Mouse (Mus musculus) thymus, adult 2 months (tissue): Measurements from ENCODE around the gene Nr2f2. TPM values are rescaled to one million over a fixed set of nuclear protein-coding genes. Genes with fewer than 3 reads are reported as not detected.

Source experiments
- DNase-seq: peaks from one replicate; pipeline ENCODE4 v3.0.0; 2021
- H3K27ac ChIP-seq: fragments of 200-500 bp; 2 replicates; pipeline ENCODE4 v1.5.1; 2012; ENCODE audit warnings: low read length, control low read depth; ENCODE audit not compliant: control insufficient read depth, insufficient read depth
- H3K27me3 ChIP-seq: fragments of 200-500 bp; 2 replicates; pipeline ENCODE4 v1.6.1; 2012; ENCODE audit warnings: mild to moderate bottlenecking, low read length, moderate library complexity, mixed read lengths; ENCODE audit not compliant: control insufficient read depth, insufficient read depth
- H3K36me3 ChIP-seq: fragments of 200-500 bp; 2 replicates; pipeline ENCODE4 v1.6.1; 2012; ENCODE audit warnings: mild to moderate bottlenecking, low read length, moderate library complexity; ENCODE audit not compliant: control insufficient read depth, insufficient read depth
- H3K4me1 ChIP-seq: fragments of 200-500 bp; replicated peaks from 2 replicates; pipeline ENCODE4 v1.6.1; 2012; ENCODE audit warnings: low read length; ENCODE audit not compliant: control insufficient read depth, insufficient read depth
- H3K4me3 ChIP-seq: fragments of 200-500 bp; 2 replicates; pipeline ENCODE4 v1.5.1; 2012; ENCODE audit warnings: mild to moderate bottlenecking, low read length, control low read depth, moderate library complexity; ENCODE audit not compliant: control insufficient read depth, insufficient read depth
- CTCF ChIP-seq: fragments of 200-500 bp; IDR thresholded peaks from 2 replicates; pipeline ENCODE4 v1.5.1; 2012; ENCODE audit warnings: mild to moderate bottlenecking, control low read depth, low read length, moderate library complexity, borderline replicate concordance; ENCODE audit not compliant: control insufficient read depth, poor library complexity, insufficient read depth; ENCODE audit errors: extremely low read depth
- POLR2A ChIP-seq: fragments of 200-500 bp; IDR thresholded peaks from 2 replicates; pipeline ENCODE4 v1.6.1; 2012; ENCODE audit warnings: mild to moderate bottlenecking, low read length, control low read depth, moderate library complexity; ENCODE audit not compliant: control insufficient read depth, poor library complexity, insufficient read depth; ENCODE audit errors: extremely low read depth
- WGBS: fragments of 180-500 bp; shearing (Covaris S2); methylation state at CpG from one replicate; pipeline ENCODE4 v1.1.7; 2018; 5-methylcytosine and 5-hydroxymethylcytosine counted together
- polyA plus RNA-seq: library from polyadenylated mRNA; depleted of rRNA; stranded (reverse); fragments of >200 nt; gene quantifications from 2 replicates; pipeline ENCODE4 v1.2.3, GENCODE M21; 2012

Nr2f2 gene
- polyA plus RNA-seq, 1 experiment = 14.7 TPM

DNA sequence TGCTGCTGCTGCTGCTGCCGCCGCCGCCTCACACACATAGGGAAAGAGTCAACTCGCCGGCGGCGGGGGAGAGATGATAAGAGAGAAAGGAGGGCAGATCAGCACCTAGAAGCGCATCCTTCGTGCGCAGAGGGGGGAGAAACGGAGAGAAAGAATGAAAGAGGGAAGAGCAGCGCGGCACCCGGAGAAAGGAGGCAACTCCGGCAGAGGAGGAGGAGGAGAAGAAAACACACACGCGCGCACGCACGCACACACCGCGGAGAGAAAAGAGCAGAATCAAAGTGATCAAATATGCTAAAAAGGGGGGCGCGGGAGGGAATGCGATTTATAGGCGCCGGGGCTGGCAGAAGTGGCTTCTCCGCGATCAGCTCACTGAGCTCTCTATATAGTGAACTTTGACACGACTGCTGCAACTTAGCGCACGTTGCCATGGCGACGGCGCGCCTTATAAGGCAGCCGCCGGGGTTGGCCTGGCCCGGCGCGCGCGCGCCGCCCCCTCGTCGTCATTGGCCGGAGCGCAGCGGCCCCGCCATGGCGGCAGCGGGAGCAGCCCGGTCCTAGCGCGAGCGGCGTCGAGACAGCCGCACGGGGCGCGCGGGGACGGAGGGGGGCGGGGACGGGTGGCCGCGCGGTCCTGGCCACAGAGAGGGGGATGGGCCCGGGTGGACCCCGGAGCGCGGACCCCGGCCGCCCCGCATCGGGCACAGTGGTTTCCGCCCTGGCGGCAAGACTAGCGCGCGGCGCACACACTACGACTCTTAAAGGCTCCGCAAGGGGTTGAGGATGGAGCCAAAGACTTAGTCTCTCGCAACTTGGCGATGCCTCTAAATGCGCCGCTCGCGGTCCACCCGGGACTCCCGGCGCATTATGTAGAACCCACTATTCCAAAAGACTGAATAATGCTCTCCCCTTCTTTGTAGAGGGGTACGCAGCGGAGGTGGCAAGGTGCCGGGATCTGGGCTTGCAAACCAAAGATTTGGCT is 4.9 kb downstream of the Nr2f2 start:
- WGBS = 2% methylated on average over 98 of the region's 98 CpGs
- DNase-seq = no peak
- peaks cover 11% of the 10 kb centered on the region for H3K27me3 ChIP-seq
- TF ChIP-seq CTCF = no peak
- no peak for TF ChIP-seq POLR2A
- no peaks in the 10 kb centered on the region; the same call in 1 of the 2 replicates for H3K4me1 ChIP-seq
- H3K27ac ChIP-seq = no peak overlapping the region
- peak overlapping the region; percentile 25; the same call in 1 of the 2 replicates for H3K4me3 ChIP-seq
- H3K36me3 ChIP-seq = no peaks in the 10 kb centered on the region

GRCm38 (mm10) chr7:70360611-70361382 is 5.7 kb downstream of the Nr2f2 start:
- no peak overlapping the region; the same call in 1 of the 2 replicates for H3K27ac ChIP-seq
- peaks cover 9% of the 10 kb centered on the region for H3K27me3 ChIP-seq
- peak overlapping the region; percentile 25; the same call in 1 of the 2 replicates for H3K4me3 ChIP-seq
- no peaks in the 10 kb centered on the region; the same call in 1 of the 2 replicates for H3K4me1 ChIP-seq
- WGBS = 23% methylated on average over 81 of the region's 84 CpGs
- TF ChIP-seq POLR2A (no peak), CTCF (no peak)
- no peak for DNase-seq
- no peaks in the 10 kb centered on the region for H3K36me3 ChIP-seq

GRCm38 (mm10) chr7:70359791-70360581 is 6.5 kb downstream of the Nr2f2 start:
- no peaks in the 10 kb centered on the region; the same call in 1 of the 2 replicates for H3K4me1 ChIP-seq
- H3K27ac ChIP-seq = no peak overlapping the region
- peak overlapping the region; percentile 14 for H3K4me3 ChIP-seq
- DNase-seq = no peak
- no peak for TF ChIP-seq CTCF
- no peak for TF ChIP-seq POLR2A
- peaks cover 9% of the 10 kb centered on the region for H3K27me3 ChIP-seq
- no peaks in the 10 kb centered on the region for H3K36me3 ChIP-seq
- 6% methylated on average over 75 of the region's 75 CpGs for WGBS

GRCm38 (mm10) chr7:70358848-70359591 is 7.5 kb downstream of the Nr2f2 start:
- no peak for TF ChIP-seq CTCF
- no peak for TF ChIP-seq POLR2A
- no peak for DNase-seq
- Histone ChIP-seq H3K4me1 (no peaks in the 10 kb centered on the region; the same call in 1 of the 2 replicates), H3K36me3 (no peaks in the 10 kb centered on the region), H3K4me3 (peak overlapping the region; percentile 14; the same call in 1 of the 2 replicates), H3K27ac (no peak overlapping the region), H3K27me3 (peaks cover 9% of the 10 kb centered on the region)
- WGBS = 5% methylated on average over 33 of the region's 33 CpGs

DNA sequence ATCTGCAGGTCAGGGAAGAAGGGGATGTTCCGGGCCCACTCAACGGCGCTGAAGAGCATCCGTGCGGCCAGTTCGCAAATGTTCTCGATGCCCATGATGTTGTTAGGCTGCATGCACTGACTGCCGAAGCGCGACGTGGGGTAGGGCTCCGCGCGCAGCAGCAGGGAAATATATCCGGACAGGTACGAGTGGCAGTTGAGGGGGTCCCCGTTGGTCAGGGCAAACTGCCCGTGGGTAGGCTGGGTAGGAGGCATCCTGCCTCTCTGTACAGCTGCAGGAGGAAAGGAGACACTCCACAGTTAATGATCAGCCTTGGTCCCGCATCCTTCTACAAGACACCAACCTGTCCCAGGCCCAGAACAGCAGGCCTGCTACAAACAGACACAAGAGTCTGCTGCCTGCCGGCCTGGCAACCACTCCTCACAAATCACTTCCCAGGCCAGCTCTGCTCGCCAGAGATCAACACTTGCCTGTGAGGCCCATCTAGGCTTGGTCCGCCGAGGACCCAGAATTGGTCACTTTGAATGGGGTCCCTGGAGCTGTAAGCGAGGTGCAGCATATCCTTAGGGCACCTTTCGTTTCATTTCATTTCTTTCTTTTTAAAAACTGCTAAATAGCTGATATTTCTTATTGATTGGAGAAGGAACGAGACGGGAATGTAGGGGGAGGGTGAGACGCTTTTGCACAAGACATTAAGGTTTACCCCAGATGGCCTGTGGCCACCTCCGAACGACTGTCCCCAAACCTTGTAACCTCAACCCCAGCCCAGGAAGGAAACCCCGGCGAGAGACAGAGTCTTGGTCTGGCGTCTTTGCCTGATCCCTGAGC is 8.3 kb downstream of the Nr2f2 start:
- H3K27me3 ChIP-seq = peaks cover 9% of the 10 kb centered on the region
- no peaks in the 10 kb centered on the region for H3K36me3 ChIP-seq
- H3K4me1 ChIP-seq = no peaks in the 10 kb centered on the region; the same call in 1 of the 2 replicates
- no peak for DNase-seq
- TF ChIP-seq POLR2A (no peak), CTCF (no peak)
- no peak overlapping the region for H3K27ac ChIP-seq
- WGBS = 13% methylated on average over 33 of the region's 33 CpGs
- peak overlapping the region; percentile 14; the same call in 1 of the 2 replicates for H3K4me3 ChIP-seq
